Mouse (Mus musculus): Measurements from ENCODE around the gene Tspan2. TPM values are rescaled to one million over a fixed set of nuclear protein-coding genes. Genes with fewer than 3 reads are reported as not detected.

The Tspan2 gene
- total RNA-seq (2014; rRNA removed) (1.4 and 2.7 TPM in 2 replicates), polyA plus RNA-seq (2012; rRNA removed) (0.34 and 0.36 TPM in 2 replicates)

GRCm38 (mm10) chr3:102734313-102735030 lies at the start of gene Tspan2:
TSS of gene Tspan2 (plus strand) at chr3:102734529.
- Histone ChIP-seq H3K79me2 (ENCODE audit: control insufficient read depth, insufficient read depth, low read length) (no peaks in the 10 kb centered on the region), H3K27ac (replicated peaks; ENCODE audit: insufficient read depth, low read depth, low read length) (no peak within 1 kb of the TSS), H3K36me3 (ENCODE audit: control insufficient read depth, insufficient read depth, low read length) (no peaks in the 10 kb centered on the region), H3K4me3 (ENCODE audit: insufficient read depth, low read depth, low read length) (peak within 1 kb of the TSS; percentile 74), H3K4me1 (ENCODE audit: control insufficient read depth, insufficient read depth, low read length) (peaks cover 2% of the 10 kb centered on the region; the same call in 1 of the 2 replicates), H3K9ac (ENCODE audit: low read depth, low read length) (peak within 1 kb of the TSS; percentile 64), H3K27me3 (ENCODE audit: control insufficient read depth, insufficient read depth, low read length) (peaks cover 7% of the 10 kb centered on the region; the same call in 1 of the 2 replicates)
- DNase-seq (ENCODE audit: extremely low read depth, low read depth, low spot score), result no peak
- 4% methylated on average over 51 of the region's 54 CpGs for WGBS
- TF ChIP-seq POLR2A (IDR thresholded peaks at IDR 0.05; ENCODE audit: extremely low read depth, insufficient read depth, low read length) (no peak), CTCF (IDR thresholded peaks at IDR 0.05; ENCODE audit: low read depth, low read length) (no peak)

GRCm38 (mm10) chr3:102686861-102687260 lies 47.5 kb upstream of the Tspan2 start:
- Histone ChIP-seq H3K4me3 (ENCODE audit: insufficient read depth, low read depth, low read length) (no peak overlapping the region), H3K4me1 (ENCODE audit: control insufficient read depth, insufficient read depth, low read length) (no peaks in the 10 kb centered on the region), H3K79me2 (ENCODE audit: control insufficient read depth, insufficient read depth, low read length) (no peaks in the 10 kb centered on the region), H3K27ac (replicated peaks; ENCODE audit: insufficient read depth, low read depth, low read length) (no peak overlapping the region), H3K9ac (ENCODE audit: low read depth, low read length) (no peak overlapping the region), H3K36me3 (ENCODE audit: control insufficient read depth, insufficient read depth, low read length) (no peaks in the 10 kb centered on the region), H3K27me3 (ENCODE audit: control insufficient read depth, insufficient read depth, low read length) (no peaks in the 10 kb centered on the region)
- WGBS, result 90% methylated on average over 5 of the region's 5 CpGs
- DNase-seq (ENCODE audit: extremely low read depth, low read depth, low spot score), result no peak
- no peak for TF ChIP-seq POLR2A (IDR thresholded peaks at IDR 0.05; ENCODE audit: extremely low read depth, insufficient read depth, low read length)
- no peak for TF ChIP-seq CTCF (IDR thresholded peaks at IDR 0.05; ENCODE audit: low read depth, low read length)

GRCm38 (mm10) chr3:102687852-102688251 lies 46.5 kb upstream of the Tspan2 start:
- H3K36me3 ChIP-seq (ENCODE audit: control insufficient read depth, insufficient read depth, low read length), result no peaks in the 10 kb centered on the region
- no peak overlapping the region for H3K9ac ChIP-seq (ENCODE audit: low read depth, low read length)
- TF ChIP-seq CTCF (IDR thresholded peaks at IDR 0.05; ENCODE audit: low read depth, low read length), result no peak
- no peak for TF ChIP-seq POLR2A (IDR thresholded peaks at IDR 0.05; ENCODE audit: extremely low read depth, insufficient read depth, low read length)
- H3K4me1 ChIP-seq (ENCODE audit: control insufficient read depth, insufficient read depth, low read length), result no peaks in the 10 kb centered on the region
- no peak overlapping the region for H3K4me3 ChIP-seq (ENCODE audit: insufficient read depth, low read depth, low read length)
- H3K27ac ChIP-seq (replicated peaks; ENCODE audit: insufficient read depth, low read depth, low read length), result no peak overlapping the region
- H3K79me2 ChIP-seq (ENCODE audit: control insufficient read depth, insufficient read depth, low read length), result no peaks in the 10 kb centered on the region
- DNase-seq (ENCODE audit: extremely low read depth, low read depth, low spot score), result no peak
- WGBS, result 85% methylated on average over 8 of the region's 8 CpGs
- no peaks in the 10 kb centered on the region for H3K27me3 ChIP-seq (ENCODE audit: control insufficient read depth, insufficient read depth, low read length)

- Histone ChIP-seq H3K4me3 (ENCODE audit: insufficient read depth, low read depth, low read length) (no peak overlapping the region), H3K9ac (ENCODE audit: low read depth, low read length) (no peak overlapping the region), H3K36me3 (ENCODE audit: control insufficient read depth, insufficient read depth, low read length) (no peaks in the 10 kb centered on the region), H3K79me2 (ENCODE audit: control insufficient read depth, insufficient read depth, low read length) (no peaks in the 10 kb centered on the region), H3K4me1 (ENCODE audit: control insufficient read depth, insufficient read depth, low read length) (no peaks in the 10 kb centered on the region), H3K27me3 (ENCODE audit: control insufficient read depth, insufficient read depth, low read length) (no peaks in the 10 kb centered on the region), H3K27ac (replicated peaks; ENCODE audit: insufficient read depth, low read depth, low read length) (no peak overlapping the region)
- 35% methylated on average over 11 of the region's 11 CpGs for WGBS
- DNase-seq (ENCODE audit: extremely low read depth, low read depth, low spot score), result peak; percentile 63
- TF ChIP-seq POLR2A (IDR thresholded peaks at IDR 0.05; ENCODE audit: extremely low read depth, insufficient read depth, low read length), result no peak
- TF ChIP-seq CTCF (IDR thresholded peaks at IDR 0.05; ENCODE audit: low read depth, low read length), result peak; percentile 96
These were observed 42.4 kb upstream of the Tspan2 start for GRCm38 (mm10) chr3:102691802-102692484.

- Histone ChIP-seq H3K79me2 (ENCODE audit: control insufficient read depth, insufficient read depth, low read length) (no peaks in the 10 kb centered on the region), H3K27ac (replicated peaks; ENCODE audit: insufficient read depth, low read depth, low read length) (no peak overlapping the region), H3K9ac (ENCODE audit: low read depth, low read length) (no peak overlapping the region), H3K36me3 (ENCODE audit: control insufficient read depth, insufficient read depth, low read length) (no peaks in the 10 kb centered on the region), H3K4me1 (ENCODE audit: control insufficient read depth, insufficient read depth, low read length) (no peaks in the 10 kb centered on the region), H3K4me3 (ENCODE audit: insufficient read depth, low read depth, low read length) (no peak overlapping the region), H3K27me3 (ENCODE audit: control insufficient read depth, insufficient read depth, low read length) (no peaks in the 10 kb centered on the region)
- 74% methylated on average over 7 of the region's 7 CpGs for WGBS
- TF ChIP-seq CTCF (IDR thresholded peaks at IDR 0.05; ENCODE audit: low read depth, low read length) (no peak), POLR2A (IDR thresholded peaks at IDR 0.05; ENCODE audit: extremely low read depth, insufficient read depth, low read length) (no peak)
- no peak for DNase-seq (ENCODE audit: extremely low read depth, low read depth, low spot score)
These were observed 41.5 kb upstream of the Tspan2 start for GRCm38 (mm10) chr3:102692758-102693325.

Measured in liver, adult 2 months (tissue).